Mouse (Mus musculus): Measurements from ENCODE around the gene Bicd2.

DNA sequence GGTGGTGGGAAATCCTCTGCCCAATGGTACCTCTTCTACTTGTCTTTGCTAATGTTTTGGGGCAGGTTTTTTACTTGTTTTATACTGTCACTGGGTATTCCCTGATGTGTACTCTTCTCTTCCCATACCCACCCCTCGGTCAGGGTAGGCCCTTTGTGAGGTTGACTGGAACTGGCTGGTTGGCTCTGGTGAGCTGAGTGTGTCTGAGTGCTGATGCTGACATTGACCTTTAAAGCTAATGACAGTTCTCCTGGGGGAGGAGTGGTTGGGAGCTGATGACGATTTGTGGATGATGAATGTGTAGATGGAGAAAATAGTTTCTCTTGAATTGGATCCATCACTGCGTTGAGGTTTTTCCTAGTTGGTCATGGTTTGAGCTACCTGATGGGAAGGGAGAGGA lies 85.4 kb downstream of the Bicd2 start:
- TF ChIP-seq GATA1 (IDR thresholded peaks at IDR 0.05; ENCODE audit: borderline replicate concordance, low read length) (no peak), CTCF (IDR thresholded peaks at IDR 0.05; ENCODE audit: low read depth, low read length) (no peak), POLR2AphosphoS5 (IDR thresholded peaks at IDR 0.05; ENCODE audit: insufficient replicate concordance, low read depth, low read length) (no peak), GATA2 (IDR thresholded peaks at IDR 0.05; ENCODE audit: borderline replicate concordance, low read depth, low read length) (no peak)
